Mouse (Mus musculus) embryonic facial prominence, embryonic 12.5 days (tissue): Measurements from ENCODE around the gene Ptprs. TPM values are rescaled to one million over a fixed set of nuclear protein-coding genes. Genes with fewer than 3 reads are reported as not detected.

ENCODE experiments used
- ATAC-seq: fragments of 200-750 bp; cut with Nextera tagmentation; 2 replicates; pipeline ENCODE4 v1.8.0; 2017; ENCODE audit not compliant: insufficient number of reproducible peaks, insufficient read depth, low FRiP score, low TSS enrichment
- H3K27ac ChIP-seq: fragments of 300-500 bp; sonication (generic); 2 replicates; pipeline ENCODE4 v1.5.1; 2016; ENCODE audit warnings: mild to moderate bottlenecking
- H3K27me3 ChIP-seq: fragments of 300-500 bp; sonication (generic); 2 replicates; pipeline ENCODE4 v1.6.1; 2016; ENCODE audit warnings: mild to moderate bottlenecking, moderate library complexity
- H3K36me3 ChIP-seq: fragments of 300-500 bp; sonication (generic); 2 replicates; pipeline ENCODE4 v1.6.1; 2016; ENCODE audit warnings: mild to moderate bottlenecking
- H3K4me1 ChIP-seq: fragments of 300-500 bp; sonication (generic); 2 replicates; pipeline ENCODE4 v1.6.1; 2016
- H3K4me2 ChIP-seq: fragments of 300-500 bp; sonication (generic); replicated peaks from 2 replicates; pipeline ENCODE4 v1.6.1; 2016; ENCODE audit warnings: mild to moderate bottlenecking, moderate library complexity
- H3K4me3 ChIP-seq: fragments of 300-500 bp; sonication (generic); 2 replicates; pipeline ENCODE4 v1.5.1; 2016; ENCODE audit warnings: mild to moderate bottlenecking
- H3K9ac ChIP-seq: fragments of 300-500 bp; sonication (generic); 2 replicates; pipeline ENCODE4 v1.6.1; 2016; ENCODE audit warnings: mild to moderate bottlenecking, moderate library complexity
- H3K9me3 ChIP-seq: fragments of 300-500 bp; sonication (generic); 2 replicates; pipeline ENCODE4 v1.6.1; 2016; ENCODE audit warnings: mild to moderate bottlenecking, moderate library complexity
- WGBS: fragments of 180-500 bp; shearing (Covaris S2); methylation state at CpG from one replicate; pipeline ENCODE4 v1.1.7; 2016; 5-methylcytosine and 5-hydroxymethylcytosine counted together
- polyA plus RNA-seq: library from polyadenylated mRNA; unstranded; fragments of >200 nt; fragmentation: Nextera tagmentation; extraction: Ambion mirVana; gene quantifications from 2 replicates; pipeline ENCODE4 v1.2.1, GENCODE M21; 2016

Ptprs gene
- polyA plus RNA-seq, 1 experiment from 2014 or later: 158 TPM

GRCm38 (mm10) chr17:56396051-56396450, 80.2 kb downstream of the Ptprs start:
- Histone ChIP-seq H3K27ac (no peak overlapping the region), H3K27me3 (no peaks in the 10 kb centered on the region), H3K4me3 (no peak overlapping the region), H3K4me1 (no peaks in the 10 kb centered on the region), H3K9me3 (no peaks in the 10 kb centered on the region), H3K4me2 (no peak overlapping the region), H3K9ac (no peak overlapping the region), H3K36me3 (peaks cover 99% of the 10 kb centered on the region)
- WGBS: 91% methylated on average over 6 of the region's 6 CpGs
- no peak for ATAC-seq

- ATAC-seq: no peak
- Histone ChIP-seq H3K9me3 (no peaks in the 10 kb centered on the region), H3K4me3 (no peak overlapping the region), H3K4me1 (no peaks in the 10 kb centered on the region), H3K9ac (no peak overlapping the region), H3K27ac (no peak overlapping the region), H3K27me3 (no peaks in the 10 kb centered on the region), H3K36me3 (peaks cover 99% of the 10 kb centered on the region), H3K4me2 (no peak overlapping the region)
- WGBS: 95% methylated on average over 10 of the region's 10 CpGs
Observed at GRCm38 (mm10) chr17:56393889-56394288, 82.4 kb downstream of the Ptprs start.

DNA sequence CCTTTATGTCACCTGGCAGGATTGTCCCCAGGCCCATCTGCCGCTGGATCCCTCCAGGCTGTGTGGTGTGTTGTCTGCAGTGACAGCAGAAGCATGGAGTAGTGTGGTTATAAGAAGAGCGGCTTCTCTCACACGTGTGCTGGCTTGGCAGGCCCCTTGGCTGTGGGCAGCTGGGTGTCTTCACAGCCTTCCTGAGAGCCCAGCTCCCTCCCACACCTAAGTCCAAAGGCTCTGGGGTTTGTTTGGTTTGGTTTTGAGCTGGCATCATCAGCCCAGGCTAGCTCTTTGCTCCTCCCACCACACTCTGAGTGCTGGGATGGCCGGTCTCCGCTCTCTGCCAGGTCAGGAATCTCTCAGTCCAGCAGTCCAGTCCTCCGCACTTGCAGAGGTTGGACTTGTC, 83.0 kb downstream of the Ptprs start:
- 88% methylated on average over 6 of the region's 6 CpGs for WGBS
- H3K9me3 ChIP-seq: no peaks in the 10 kb centered on the region
- H3K9ac ChIP-seq: no peak overlapping the region
- no peaks in the 10 kb centered on the region for H3K4me1 ChIP-seq
- no peak for ATAC-seq
- H3K27me3 ChIP-seq: no peaks in the 10 kb centered on the region
- no peak overlapping the region for H3K27ac ChIP-seq
- peaks cover 99% of the 10 kb centered on the region for H3K36me3 ChIP-seq
- H3K4me3 ChIP-seq: no peak overlapping the region
- H3K4me2 ChIP-seq: no peak overlapping the region

- no peak overlapping the region for H3K4me2 ChIP-seq
- WGBS: 92% methylated on average over 6 of the region's 6 CpGs
- peaks cover 90% of the 10 kb centered on the region for H3K36me3 ChIP-seq
- H3K4me1 ChIP-seq: no peaks in the 10 kb centered on the region
- no peak for ATAC-seq
- no peak overlapping the region for H3K4me3 ChIP-seq
- no peak overlapping the region for H3K9ac ChIP-seq
- no peaks in the 10 kb centered on the region for H3K9me3 ChIP-seq
- H3K27ac ChIP-seq: no peak overlapping the region
- no peaks in the 10 kb centered on the region for H3K27me3 ChIP-seq
Observed at GRCm38 (mm10) chr17:56387612-56388011, 88.7 kb downstream of the Ptprs start.

DNA sequence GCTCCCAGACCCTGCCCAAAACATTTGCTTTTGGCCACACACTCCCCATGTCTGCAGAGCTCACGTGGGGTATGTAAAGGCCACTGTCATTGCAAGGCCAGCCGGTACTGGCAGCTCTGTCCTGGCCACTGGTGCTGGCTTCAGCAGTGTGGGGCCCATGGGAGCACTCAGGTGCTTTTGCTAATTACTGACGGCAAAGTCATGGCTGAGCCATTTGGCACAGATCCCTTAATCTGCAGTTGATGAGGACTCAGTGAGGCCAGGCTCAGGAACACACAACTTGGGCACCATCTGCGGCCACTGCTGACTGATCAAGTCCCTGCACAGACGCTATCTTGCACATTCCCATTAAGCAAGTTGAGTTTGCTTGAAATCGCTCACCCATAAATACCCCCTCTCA, 91.4 kb downstream of the Ptprs start:
- Histone ChIP-seq H3K27ac (no peak overlapping the region), H3K4me1 (no peaks in the 10 kb centered on the region), H3K9me3 (no peaks in the 10 kb centered on the region), H3K4me2 (no peak overlapping the region), H3K9ac (no peak overlapping the region), H3K36me3 (peaks cover 89% of the 10 kb centered on the region), H3K4me3 (no peak overlapping the region), H3K27me3 (no peaks in the 10 kb centered on the region)
- 88% methylated on average over 6 of the region's 6 CpGs for WGBS
- ATAC-seq: no peak

DNA sequence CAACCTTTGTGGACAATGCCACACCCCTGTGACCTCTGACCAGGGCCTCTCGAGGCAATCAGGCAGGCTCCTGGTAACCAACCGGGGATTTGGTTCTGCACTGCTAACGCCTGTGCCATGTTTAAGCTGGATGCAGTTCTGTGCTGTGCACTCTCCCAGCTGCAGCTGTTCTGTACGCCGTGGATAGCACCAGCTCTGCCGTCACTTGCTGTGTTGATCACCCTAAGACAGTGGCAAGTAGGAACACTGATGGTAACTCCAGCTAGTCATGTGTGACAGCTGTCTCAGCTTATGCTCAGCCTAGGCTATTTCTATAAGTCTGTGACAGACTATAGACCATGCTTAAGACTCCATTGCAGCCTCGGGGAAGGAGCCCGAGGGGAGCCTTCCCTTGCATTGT, 93.3 kb downstream of the Ptprs start:
- no peaks in the 10 kb centered on the region for H3K4me1 ChIP-seq
- H3K36me3 ChIP-seq: peaks cover 87% of the 10 kb centered on the region
- H3K9me3 ChIP-seq: no peaks in the 10 kb centered on the region
- H3K4me2 ChIP-seq: no peak overlapping the region
- no peak overlapping the region for H3K9ac ChIP-seq
- no peak for ATAC-seq
- no peaks in the 10 kb centered on the region for H3K27me3 ChIP-seq
- 65% methylated on average over 8 of the region's 8 CpGs for WGBS
- H3K4me3 ChIP-seq: no peak overlapping the region
- H3K27ac ChIP-seq: no peak overlapping the region

GRCm38 (mm10) chr17:56381183-56381582, 95.1 kb downstream of the Ptprs start:
- Histone ChIP-seq H3K4me2 (no peak overlapping the region), H3K9me3 (no peaks in the 10 kb centered on the region), H3K27me3 (no peaks in the 10 kb centered on the region), H3K27ac (no peak overlapping the region), H3K4me1 (no peaks in the 10 kb centered on the region), H3K4me3 (no peak overlapping the region), H3K36me3 (peaks cover 86% of the 10 kb centered on the region), H3K9ac (no peak overlapping the region)
- ATAC-seq: no peak
- WGBS: 88% methylated on average over 5 of the region's 5 CpGs

GRCm38 (mm10) chr17:56380286-56380685, 96.0 kb downstream of the Ptprs start:
- Histone ChIP-seq H3K27me3 (no peaks in the 10 kb centered on the region), H3K4me1 (no peaks in the 10 kb centered on the region), H3K36me3 (peaks cover 83% of the 10 kb centered on the region), H3K4me3 (no peak overlapping the region), H3K9ac (no peak overlapping the region), H3K27ac (no peak overlapping the region), H3K9me3 (no peaks in the 10 kb centered on the region), H3K4me2 (no peak overlapping the region)
- no peak for ATAC-seq
- 96% methylated on average over 6 of the region's 6 CpGs for WGBS

- no peak overlapping the region for H3K4me2 ChIP-seq
- no peaks in the 10 kb centered on the region for H3K9me3 ChIP-seq
- ATAC-seq: no peak
- H3K27ac ChIP-seq: no peak overlapping the region
- H3K36me3 ChIP-seq: peaks cover 83% of the 10 kb centered on the region
- WGBS: 79% methylated on average over 6 of the region's 6 CpGs
- H3K4me1 ChIP-seq: no peaks in the 10 kb centered on the region
- H3K9ac ChIP-seq: no peak overlapping the region
- no peaks in the 10 kb centered on the region for H3K27me3 ChIP-seq
- no peak overlapping the region for H3K4me3 ChIP-seq
Observed at GRCm38 (mm10) chr17:56379281-56379834, 96.9 kb downstream of the Ptprs start.

- Histone ChIP-seq H3K9ac (no peak overlapping the region), H3K36me3 (peaks cover 85% of the 10 kb centered on the region), H3K4me1 (no peaks in the 10 kb centered on the region), H3K4me2 (no peak overlapping the region), H3K9me3 (no peaks in the 10 kb centered on the region), H3K27ac (no peak overlapping the region), H3K27me3 (no peaks in the 10 kb centered on the region), H3K4me3 (no peak overlapping the region)
- 78% methylated on average over 1 of the region's 1 CpGs for WGBS
- ATAC-seq: no peak
Observed at GRCm38 (mm10) chr17:56374851-56375250, 101.4 kb downstream of the Ptprs start.

GRCm38 (mm10) chr17:56373136-56374034, 102.9 kb downstream of the Ptprs start:
- H3K27me3 ChIP-seq: no peaks in the 10 kb centered on the region
- H3K9ac ChIP-seq: no peak overlapping the region
- 86% methylated on average over 17 of the region's 17 CpGs for WGBS
- no peak for ATAC-seq
- H3K4me3 ChIP-seq: no peak overlapping the region
- H3K27ac ChIP-seq: no peak overlapping the region
- no peaks in the 10 kb centered on the region for H3K4me1 ChIP-seq
- peaks cover 85% of the 10 kb centered on the region for H3K36me3 ChIP-seq
- H3K4me2 ChIP-seq: no peak overlapping the region
- H3K9me3 ChIP-seq: no peaks in the 10 kb centered on the region

GRCm38 (mm10) chr17:56372109-56372508, 104.2 kb downstream of the Ptprs start:
- Histone ChIP-seq H3K4me2 (no peak overlapping the region), H3K9me3 (no peaks in the 10 kb centered on the region), H3K4me1 (no peaks in the 10 kb centered on the region), H3K36me3 (peaks cover 89% of the 10 kb centered on the region), H3K9ac (no peak overlapping the region), H3K27ac (no peak overlapping the region), H3K27me3 (no peaks in the 10 kb centered on the region), H3K4me3 (no peak overlapping the region)
- WGBS: 80% methylated on average over 4 of the region's 4 CpGs
- no peak for ATAC-seq
